Mouse (Mus musculus) stomach, embryonic 16.5 days (tissue): ENCODE results near the gene Akt1s1. TPM values are rescaled to one million over a fixed set of nuclear protein-coding genes. Genes with fewer than 3 reads are reported as not detected.

Experiments used
- ATAC-seq: fragments of 200-750 bp; cut with Nextera tagmentation; 2 replicates; pipeline ENCODE4 v1.8.0; 2017; ENCODE audit warnings: moderate number of reproducible peaks, moderate TSS enrichment; ENCODE audit not compliant: insufficient read depth, low FRiP score
- H3K27ac ChIP-seq: fragments of 300-500 bp; sonication (generic); 2 replicates; pipeline ENCODE4 v1.5.1; 2014; ENCODE audit warnings: low read length
- H3K27me3 ChIP-seq: fragments of 300-500 bp; sonication (generic); 2 replicates; pipeline ENCODE4 v1.6.1; 2014; ENCODE audit warnings: low read length, control low read depth, mixed read lengths; ENCODE audit not compliant: control insufficient read depth, insufficient read depth
- H3K36me3 ChIP-seq: fragments of 300-500 bp; sonication (generic); 2 replicates; pipeline ENCODE4 v1.6.1; 2014; ENCODE audit warnings: low read length; ENCODE audit not compliant: control insufficient read depth, insufficient read depth
- H3K4me1 ChIP-seq: fragments of 300-500 bp; sonication (generic); 2 replicates; pipeline ENCODE4 v1.6.1; 2014; ENCODE audit warnings: low read length, control low read depth, mixed read lengths; ENCODE audit not compliant: control insufficient read depth, insufficient read depth
- H3K4me2 ChIP-seq: fragments of 300-500 bp; sonication (generic); 2 replicates; pipeline ENCODE4 v1.6.1; 2014; ENCODE audit warnings: low read depth, low read length, mixed read lengths
- H3K4me3 ChIP-seq: fragments of 300-500 bp; sonication (generic); replicated peaks from 2 replicates; pipeline ENCODE4 v1.5.1; 2014; ENCODE audit warnings: mild to moderate bottlenecking, low read length
- H3K9ac ChIP-seq: fragments of 300-500 bp; sonication (generic); 2 replicates; pipeline ENCODE4 v1.6.1; 2014; ENCODE audit warnings: low read length
- H3K9me3 ChIP-seq: fragments of 300-500 bp; sonication (generic); replicated peaks from 2 replicates; pipeline ENCODE4 v1.6.1; 2016; ENCODE audit warnings: low read length, control low read depth; ENCODE audit not compliant: control insufficient read depth
- WGBS: fragments of 180-500 bp; shearing (Covaris S2); extraction: QIAGEN DNeasy Blood & Tissue Kit; methylation state at CpG from one replicate; pipeline ENCODE4 v1.1.7; 2014; 5-methylcytosine and 5-hydroxymethylcytosine counted together
- polyA plus RNA-seq: library from polyadenylated mRNA; unstranded; fragments of >200 nt; fragmentation: Nextera tagmentation; extraction: Ambion mirVana; gene quantifications from 2 replicates; pipeline ENCODE4 v1.2.1, GENCODE M21; 2015

Gene Akt1s1
- polyA plus RNA-seq, 1 experiment from 2014 or later = 83.1 TPM

DNA sequence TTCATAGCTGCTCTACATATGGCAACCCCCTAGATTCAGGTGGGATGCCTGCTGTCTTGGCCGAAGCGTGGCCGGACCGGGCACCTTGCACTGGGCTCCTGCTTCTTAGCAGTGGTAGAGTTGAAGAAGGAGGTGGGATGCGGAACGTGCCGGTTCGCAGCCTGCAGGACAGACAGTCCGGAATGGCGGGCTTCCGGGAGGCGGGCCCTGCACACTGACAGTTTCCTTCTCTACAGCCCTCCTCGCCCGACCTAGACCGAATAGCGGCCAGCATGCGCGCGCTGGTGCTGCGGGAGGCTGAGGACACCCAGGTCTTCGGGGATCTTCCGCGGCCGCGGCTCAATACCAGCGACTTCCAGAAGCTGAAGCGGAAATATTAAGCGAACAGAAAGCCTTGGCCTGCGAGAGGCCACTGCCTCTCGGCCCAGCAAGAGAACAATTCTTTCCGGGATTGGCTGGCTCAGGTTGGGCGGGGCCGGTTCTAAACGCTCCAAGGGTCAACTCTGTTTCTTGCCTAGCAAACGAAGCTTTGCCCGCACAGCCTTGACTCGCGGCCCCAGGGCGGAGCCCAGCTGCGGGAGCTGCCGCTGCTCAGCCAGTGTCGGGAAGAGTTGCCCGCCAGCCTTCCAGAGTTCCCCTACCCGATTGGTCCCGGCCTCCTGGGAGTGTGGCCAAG, 5.7 kb downstream of the Akt1s1 start:
- Histone ChIP-seq H3K9ac (peak overlapping the region; percentile 77), H3K27ac (peak overlapping the region; percentile 98), H3K4me2 (peak overlapping the region; percentile 93), H3K4me1 (peaks cover 51% of the 10 kb centered on the region), H3K4me3 (peak overlapping the region; percentile 63), H3K27me3 (no peaks in the 10 kb centered on the region), H3K36me3 (no peaks in the 10 kb centered on the region), H3K9me3 (no peaks in the 10 kb centered on the region)
- ATAC-seq = peak; percentile 76
- WGBS = under 1% methylated on average over 45 of the region's 45 CpGs

DNA sequence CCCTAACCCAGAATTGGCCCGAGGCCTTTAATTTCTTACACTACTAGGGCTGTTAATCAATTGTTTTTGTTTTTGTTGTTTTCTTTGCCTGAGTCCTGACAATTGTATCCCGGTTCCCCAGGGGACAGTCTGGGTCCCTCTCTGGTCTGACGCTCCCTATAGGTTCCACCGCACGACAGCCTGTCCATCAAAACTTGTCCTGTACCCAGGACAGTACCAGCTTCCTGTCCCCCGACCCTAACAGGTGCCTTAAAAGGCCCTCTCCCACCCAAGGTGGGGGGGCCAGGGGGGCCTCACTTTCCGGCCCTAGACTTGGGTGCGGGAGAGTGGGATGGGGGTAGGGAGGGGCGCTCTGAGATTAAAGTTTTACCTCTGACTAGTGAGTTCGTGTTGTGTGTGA, 6.2 kb downstream of the Akt1s1 start:
- Histone ChIP-seq H3K27me3 (no peaks in the 10 kb centered on the region), H3K9ac (peak overlapping the region; percentile 77), H3K9me3 (no peaks in the 10 kb centered on the region), H3K27ac (peak overlapping the region; percentile 98), H3K4me1 (peaks cover 51% of the 10 kb centered on the region), H3K36me3 (no peaks in the 10 kb centered on the region), H3K4me2 (peak overlapping the region; percentile 93), H3K4me3 (peak overlapping the region; percentile 63)
- ATAC-seq = peak; percentile 2; the same call in 1 of the 2 replicates
- 43% methylated on average over 10 of the region's 10 CpGs for WGBS

DNA sequence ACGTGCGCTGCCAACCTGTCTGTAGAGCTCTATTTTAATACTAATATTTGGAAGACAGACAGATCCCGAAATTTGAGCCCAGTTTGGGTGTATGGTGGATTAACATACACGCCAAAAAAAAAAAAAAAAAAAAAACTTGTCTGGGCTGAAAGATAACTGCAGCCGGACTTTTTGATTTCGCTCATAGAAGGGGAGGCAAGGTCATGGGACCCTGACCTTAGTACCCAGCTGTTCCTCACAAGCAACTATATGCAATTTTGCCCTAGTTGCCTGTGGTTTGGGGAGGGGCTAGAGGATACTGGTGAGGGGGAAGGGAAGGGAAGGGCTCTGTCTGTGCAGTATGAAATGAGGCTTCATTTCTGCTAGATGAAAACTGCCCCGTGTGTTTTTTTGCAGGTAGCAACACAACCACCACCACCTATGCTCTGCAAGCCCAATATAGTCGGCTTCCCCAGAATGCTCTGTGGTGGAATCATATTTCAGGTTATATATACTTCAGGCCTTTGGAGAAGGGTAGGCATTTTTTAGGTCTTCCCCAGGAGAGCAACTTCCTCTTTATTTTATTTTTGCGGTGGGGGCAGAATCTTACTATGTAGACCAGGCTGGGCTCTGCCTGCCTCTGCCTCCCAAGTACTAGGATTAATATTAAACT, 7.6 kb downstream of the Akt1s1 start:
- H3K27ac ChIP-seq = peak overlapping the region; percentile 95
- peak overlapping the region; percentile 95; the same call in 1 of the 2 replicates for H3K9ac ChIP-seq
- peaks cover 48% of the 10 kb centered on the region for H3K4me1 ChIP-seq
- H3K9me3 ChIP-seq = no peaks in the 10 kb centered on the region
- H3K4me2 ChIP-seq = peak overlapping the region; percentile 92
- H3K4me3 ChIP-seq = peak overlapping the region; percentile 84
- H3K36me3 ChIP-seq = no peaks in the 10 kb centered on the region
- no peak for ATAC-seq
- no peaks in the 10 kb centered on the region for H3K27me3 ChIP-seq
- WGBS = 58% methylated on average over 9 of the region's 9 CpGs

DNA sequence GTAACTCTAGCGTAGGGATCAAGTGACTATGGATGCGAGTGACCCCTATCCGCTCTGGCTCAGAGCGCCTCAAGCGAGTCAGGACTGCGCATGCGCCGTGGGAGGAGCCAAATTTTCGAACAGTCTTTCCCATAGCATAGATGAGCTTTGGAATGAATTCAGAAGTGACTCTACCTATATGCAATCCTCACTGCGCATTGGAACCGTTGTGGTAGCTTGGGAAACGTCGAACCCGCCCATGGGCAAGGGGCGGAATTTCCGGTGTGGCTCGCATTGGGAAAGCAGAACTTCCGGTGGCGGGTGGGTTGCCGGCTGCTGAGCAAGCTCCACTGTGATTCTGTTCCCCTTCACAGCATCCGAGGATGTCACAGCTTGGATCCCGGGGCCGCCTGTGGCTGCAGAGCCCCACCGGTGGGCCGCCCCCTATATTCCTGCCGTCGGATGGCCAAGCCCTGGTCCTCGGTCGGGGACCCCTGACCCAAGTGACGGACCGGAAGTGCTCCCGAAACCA, 8.3 kb downstream of the Akt1s1 start, which contains the start of gene Pnkp:
Pnkp (plus strand) TSS at position 98 of the 511 bp plus-strand sequence.
- under 1% methylated on average over 32 of the region's 32 CpGs for WGBS
- peak; percentile 41; the same call in 1 of the 2 replicates for ATAC-seq
- Histone ChIP-seq H3K4me3 (peak within 1 kb of the TSS; percentile 84), H3K36me3 (peaks cover 2% of the 10 kb centered on the region; the same call in 1 of the 2 replicates), H3K4me1 (peaks cover 48% of the 10 kb centered on the region), H3K27me3 (no peaks in the 10 kb centered on the region), H3K27ac (peak within 1 kb of the TSS; percentile 95), H3K9ac (peak within 1 kb of the TSS; percentile 95), H3K9me3 (no peaks in the 10 kb centered on the region), H3K4me2 (peak within 1 kb of the TSS; percentile 92)

DNA sequence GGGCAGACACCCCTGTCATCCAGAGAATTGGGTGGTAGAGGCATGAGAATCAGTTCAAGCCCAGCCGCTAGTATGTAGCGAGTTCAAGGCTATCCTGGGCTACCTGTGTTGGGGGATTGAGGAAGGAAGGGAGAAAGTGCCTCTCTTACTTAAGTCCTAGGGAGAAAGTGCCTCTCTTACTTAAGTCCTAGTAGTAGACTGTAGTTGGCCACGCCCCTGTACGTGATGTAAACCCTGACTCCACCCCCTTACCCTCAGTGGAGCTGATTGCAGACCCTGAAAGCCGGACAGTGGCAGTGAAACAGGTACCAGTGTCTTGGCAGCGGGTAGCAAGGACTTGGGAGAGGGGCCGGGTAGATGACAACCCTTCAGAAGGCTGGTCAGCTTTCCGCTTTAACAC, 9.1 kb downstream of the Akt1s1 start:
- H3K36me3 ChIP-seq = peaks cover 9% of the 10 kb centered on the region
- H3K4me2 ChIP-seq = peak overlapping the region; percentile 92
- H3K9me3 ChIP-seq = no peaks in the 10 kb centered on the region
- H3K9ac ChIP-seq = peak overlapping the region; percentile 95
- no peaks in the 10 kb centered on the region for H3K27me3 ChIP-seq
- H3K27ac ChIP-seq = peak overlapping the region; percentile 95; the same call in 1 of the 2 replicates
- H3K4me3 ChIP-seq = peak overlapping the region; percentile 84
- peaks cover 48% of the 10 kb centered on the region for H3K4me1 ChIP-seq
- WGBS = 26% methylated on average over 8 of the region's 8 CpGs
- no peak for ATAC-seq

DNA sequence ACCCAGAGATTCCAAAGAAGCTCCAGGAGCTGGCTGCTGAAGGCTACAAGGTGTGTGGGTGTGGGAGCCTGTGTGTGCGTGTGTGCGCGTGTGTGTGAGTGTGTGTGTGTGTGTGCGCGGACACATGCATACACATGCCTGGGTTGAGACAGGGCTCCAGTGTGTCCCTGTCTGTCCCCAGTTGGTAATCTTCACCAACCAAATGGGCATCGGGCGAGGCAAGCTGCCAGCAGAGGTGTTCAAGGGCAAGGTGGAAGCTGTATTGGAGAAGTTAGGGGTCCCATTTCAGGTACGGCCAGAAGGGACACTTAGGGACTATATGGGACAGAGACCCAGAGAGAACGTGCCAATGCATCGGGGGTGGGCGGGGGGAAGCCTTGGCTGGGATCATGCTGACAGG, 11.1 kb downstream of the Akt1s1 start:
- H3K9me3 ChIP-seq = no peaks in the 10 kb centered on the region
- H3K27ac ChIP-seq = no peak overlapping the region
- peaks cover 27% of the 10 kb centered on the region for H3K36me3 ChIP-seq
- H3K4me1 ChIP-seq = peaks cover 37% of the 10 kb centered on the region
- H3K4me2 ChIP-seq = no peak overlapping the region
- 89% methylated on average over 11 of the region's 11 CpGs for WGBS
- no peak overlapping the region for H3K4me3 ChIP-seq
- no peaks in the 10 kb centered on the region for H3K27me3 ChIP-seq
- ATAC-seq = no peak
- no peak overlapping the region for H3K9ac ChIP-seq

DNA sequence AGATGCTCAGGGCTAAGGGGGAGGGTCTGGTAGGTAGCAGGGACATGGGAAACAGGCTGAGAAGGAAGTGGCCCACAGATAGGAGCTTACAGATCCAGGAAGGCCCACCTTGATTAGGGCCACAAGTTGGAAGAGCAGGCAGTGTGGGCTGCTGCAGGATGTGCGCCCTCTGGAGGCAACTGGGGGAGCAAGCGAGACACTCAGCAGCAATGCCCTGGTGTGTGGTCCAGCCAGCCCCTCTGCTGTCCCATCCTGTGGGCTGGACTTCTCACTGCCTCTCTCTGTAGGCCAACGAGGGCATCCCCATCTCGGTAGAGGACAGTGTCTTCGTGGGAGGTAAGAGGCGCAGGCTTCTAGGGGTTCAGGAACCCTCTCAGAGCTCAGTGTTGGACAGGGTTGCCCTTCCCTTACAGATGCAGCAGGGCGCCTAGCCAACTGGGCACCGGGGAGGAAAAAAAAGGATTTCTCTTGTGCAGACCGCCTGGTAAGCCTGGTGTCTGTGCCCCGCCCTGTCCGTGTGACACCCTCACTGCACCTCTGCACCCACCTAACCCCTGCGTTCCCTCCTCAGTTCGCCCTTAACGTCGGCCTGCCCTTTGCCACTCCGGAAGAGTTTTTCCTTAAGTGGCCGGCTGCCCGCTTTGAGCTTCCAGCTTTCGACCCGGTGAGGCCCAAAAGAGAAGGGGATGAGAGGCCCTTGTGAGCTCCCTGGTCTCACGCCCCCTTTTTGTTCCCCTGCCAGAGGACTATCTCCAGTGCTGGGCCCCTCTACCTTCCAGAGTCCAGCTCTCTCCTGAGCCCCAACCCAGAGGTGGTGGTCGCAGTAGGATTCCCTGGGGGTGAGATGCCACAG, 12.0 kb downstream of the Akt1s1 start:
- Histone ChIP-seq H3K9me3 (no peaks in the 10 kb centered on the region), H3K27me3 (no peaks in the 10 kb centered on the region), H3K27ac (peak overlapping the region; percentile 34), H3K4me3 (no peak overlapping the region), H3K4me1 (peaks cover 38% of the 10 kb centered on the region), H3K36me3 (peaks cover 27% of the 10 kb centered on the region), H3K4me2 (no peak overlapping the region), H3K9ac (peak overlapping the region; percentile 42)
- ATAC-seq = 0 out of 2 replicates have a peak, but pooled peaks have one; percentile 15
- 50% methylated on average over 22 of the region's 22 CpGs for whole genome bisulfite sequencing

DNA sequence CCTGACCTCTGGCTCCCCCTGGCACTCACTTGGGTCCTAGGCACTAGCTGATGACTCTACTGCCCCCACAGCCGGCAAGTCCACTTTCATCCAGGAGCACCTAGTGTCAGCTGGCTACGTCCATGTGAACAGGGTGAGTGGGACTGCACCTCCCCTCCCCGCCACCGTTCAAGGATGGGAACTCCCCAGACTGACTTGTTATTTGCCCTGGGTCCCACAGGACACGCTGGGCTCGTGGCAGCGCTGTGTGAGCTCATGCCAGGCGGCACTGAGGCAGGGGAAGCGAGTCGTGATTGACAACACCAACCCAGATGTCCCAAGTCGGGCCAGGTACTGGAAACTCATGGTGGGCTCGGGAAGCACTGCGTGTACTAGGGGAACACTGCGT, 12.6 kb downstream of the Akt1s1 start:
- 0 out of 2 replicates have a peak overlapping the region, but pooled peaks have one; percentile 42 for H3K9ac ChIP-seq

More for the DNA sequence above, 12.6 kb downstream of the Akt1s1 start:
- Histone ChIP-seq H3K9me3 (no peaks in the 10 kb centered on the region), H3K4me3 (no peak overlapping the region), H3K27ac (peak overlapping the region; percentile 34; the same call in 1 of the 2 replicates), H3K36me3 (peaks cover 27% of the 10 kb centered on the region), H3K4me1 (peaks cover 41% of the 10 kb centered on the region), H3K27me3 (no peaks in the 10 kb centered on the region), H3K4me2 (no peak overlapping the region)
- 79% methylated on average over 14 of the region's 14 CpGs for WGBS
- ATAC-seq = no peak
